Mouse (Mus musculus) heart, embryonic 11.5 days (tissue): ENCODE results near the gene Gorab. TPM values are rescaled to one million over a fixed set of nuclear protein-coding genes. Genes with fewer than 3 reads are reported as not detected.

ENCODE experiments used
- ATAC-seq: fragments of 200-750 bp; cut with Nextera tagmentation; replicated peaks from 2 replicates; pipeline ENCODE4 v1.8.0; 2017; ENCODE audit warnings: moderate library complexity; ENCODE audit not compliant: insufficient number of reproducible peaks, low FRiP score, low TSS enrichment
- H3K27ac ChIP-seq: fragments of 300-500 bp; sonication (generic); 2 replicates; pipeline ENCODE4 v1.5.1; 2014; ENCODE audit warnings: mild to moderate bottlenecking, low read depth, low read length
- H3K27me3 ChIP-seq: fragments of 300-500 bp; sonication (generic); 2 replicates; pipeline ENCODE4 v1.6.1; 2014; ENCODE audit warnings: mild to moderate bottlenecking, low read length, mixed read lengths; ENCODE audit not compliant: control insufficient read depth, insufficient read depth
- H3K36me3 ChIP-seq: fragments of 300-500 bp; sonication (generic); 2 replicates; pipeline ENCODE4 v1.6.1; 2014; ENCODE audit warnings: mild to moderate bottlenecking, low read length, moderate library complexity, mixed read lengths; ENCODE audit not compliant: control insufficient read depth, insufficient read depth
- H3K4me1 ChIP-seq: fragments of 300-500 bp; sonication (generic); 2 replicates; pipeline ENCODE4 v1.6.1; 2014; ENCODE audit warnings: low read length; ENCODE audit not compliant: control insufficient read depth, insufficient read depth
- H3K4me2 ChIP-seq: fragments of 300-500 bp; sonication (generic); 2 replicates; pipeline ENCODE4 v1.6.1; 2014; ENCODE audit warnings: mild to moderate bottlenecking, moderate library complexity
- H3K4me3 ChIP-seq: fragments of 300-500 bp; sonication (generic); 2 replicates; pipeline ENCODE4 v1.5.1; 2014; ENCODE audit warnings: low read depth, low read length
- H3K9ac ChIP-seq: fragments of 300-500 bp; sonication (generic); 2 replicates; pipeline ENCODE4 v1.6.1; 2014; ENCODE audit warnings: mild to moderate bottlenecking, low read depth, low read length, moderate library complexity
- H3K9me3 ChIP-seq: fragments of 300-500 bp; sonication (generic); replicated peaks from 2 replicates; pipeline ENCODE4 v1.6.1; 2016; ENCODE audit warnings: low read length; ENCODE audit not compliant: control insufficient read depth
- WGBS: fragments of 180-500 bp; shearing (Covaris S2); extraction: QIAGEN DNeasy Blood & Tissue Kit; methylation state at CpG from one replicate; pipeline ENCODE4 v1.1.7; 2014; ENCODE audit not compliant: insufficient replicate concordance; 5-methylcytosine and 5-hydroxymethylcytosine counted together
- polyA plus RNA-seq: library from polyadenylated mRNA; unstranded; fragments of >200 nt; fragmentation: Nextera tagmentation; extraction: Ambion mirVana; gene quantifications from 2 replicates; pipeline ENCODE4 v1.2.1, GENCODE M21; 2014

Gorab gene
- polyA plus RNA-seq, 1 experiment from 2014 or later, result 10.8 TPM

- H3K4me1 ChIP-seq, result no peaks in the 10 kb centered on the region
- 71% methylated on average over 5 of the region's 5 CpGs for WGBS
- no peak overlapping the region for H3K27ac ChIP-seq
- no peaks in the 10 kb centered on the region for H3K9me3 ChIP-seq
- no peak for ATAC-seq
- no peak overlapping the region for H3K4me3 ChIP-seq
- H3K27me3 ChIP-seq, result no peaks in the 10 kb centered on the region
- no peaks in the 10 kb centered on the region for H3K36me3 ChIP-seq
- H3K4me2 ChIP-seq, result no peak overlapping the region
- H3K9ac ChIP-seq, result no peak overlapping the region
These were observed 57.9 kb downstream of the Gorab start for GRCm38 (mm10) chr1:163345541-163345940.

- Histone ChIP-seq H3K27me3 (no peaks in the 10 kb centered on the region), H3K4me1 (no peaks in the 10 kb centered on the region), H3K27ac (no peak overlapping the region), H3K36me3 (no peaks in the 10 kb centered on the region), H3K9me3 (no peaks in the 10 kb centered on the region), H3K4me2 (no peak overlapping the region), H3K9ac (no peak overlapping the region), H3K4me3 (no peak overlapping the region)
- no peak for ATAC-seq
- WGBS, result 23% methylated on average over 1 of the region's 1 CpGs
These were observed 58.5 kb downstream of the Gorab start for GRCm38 (mm10) chr1:163344931-163345330.

DNA sequence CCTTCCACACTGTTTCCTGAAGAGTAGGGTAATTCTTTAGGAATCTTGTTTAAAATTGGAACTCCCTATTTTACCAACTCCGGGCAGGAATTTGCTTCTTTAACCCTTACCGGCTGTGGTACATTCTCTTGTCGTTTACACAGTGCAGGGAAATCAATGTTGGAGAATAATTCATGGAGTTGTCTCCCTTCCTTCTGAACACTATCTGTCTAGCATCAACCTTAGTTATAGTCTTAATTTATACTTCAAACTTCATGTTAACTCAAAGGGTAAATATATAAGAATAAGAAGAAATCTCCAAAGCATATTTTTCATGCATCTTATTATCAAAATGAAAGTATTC lies 64.3 kb downstream of the Gorab start:
- Histone ChIP-seq H3K9me3 (no peaks in the 10 kb centered on the region), H3K4me1 (no peaks in the 10 kb centered on the region), H3K9ac (no peak overlapping the region), H3K4me2 (no peak overlapping the region), H3K36me3 (no peaks in the 10 kb centered on the region), H3K4me3 (no peak overlapping the region), H3K27ac (no peak overlapping the region), H3K27me3 (no peaks in the 10 kb centered on the region)
- WGBS, result 70% methylated on average over 3 of the region's 3 CpGs
- no peak for ATAC-seq

GRCm38 (mm10) chr1:163338525-163339218 lies 64.8 kb downstream of the Gorab start:
- no peaks in the 10 kb centered on the region for H3K27me3 ChIP-seq
- H3K4me1 ChIP-seq, result no peaks in the 10 kb centered on the region
- H3K4me3 ChIP-seq, result no peak overlapping the region
- no peak overlapping the region for H3K4me2 ChIP-seq
- ATAC-seq, result no peak
- no peaks in the 10 kb centered on the region for H3K36me3 ChIP-seq
- no peak overlapping the region for H3K27ac ChIP-seq
- H3K9me3 ChIP-seq, result no peaks in the 10 kb centered on the region
- no peak overlapping the region for H3K9ac ChIP-seq
- 71% methylated on average over 7 of the region's 7 CpGs for WGBS

DNA sequence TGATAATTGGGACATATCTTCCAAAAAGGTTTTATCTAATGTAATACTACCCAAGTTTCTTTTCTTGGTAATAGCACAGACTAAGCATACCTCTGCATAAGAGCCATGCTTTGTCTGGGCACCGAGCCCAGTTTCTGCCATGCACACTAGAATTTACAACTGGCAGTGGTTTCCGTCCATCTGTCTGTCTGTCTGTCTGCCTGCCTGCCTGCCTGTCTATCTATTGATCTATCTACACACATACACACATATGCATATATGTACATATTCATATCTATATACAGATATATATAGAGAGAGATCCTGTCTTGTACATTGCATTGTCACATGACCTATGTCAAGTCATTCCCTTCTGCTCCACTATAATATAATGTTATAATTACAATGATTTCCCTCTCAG lies 65.6 kb downstream of the Gorab start:
- no peaks in the 10 kb centered on the region for H3K36me3 ChIP-seq
- no peak overlapping the region for H3K27ac ChIP-seq
- no peaks in the 10 kb centered on the region for H3K9me3 ChIP-seq
- no peaks in the 10 kb centered on the region for H3K27me3 ChIP-seq
- no peak overlapping the region for H3K4me3 ChIP-seq
- no peak overlapping the region for H3K4me2 ChIP-seq
- H3K4me1 ChIP-seq, result no peaks in the 10 kb centered on the region
- 78% methylated on average over 2 of the region's 2 CpGs for WGBS
- no peak overlapping the region for H3K9ac ChIP-seq
- ATAC-seq, result no peak

Other genes starting within 250 kb of the Gorab start
- gene Prrx1, start 90.0 kb downstream of the Gorab start, polyA plus RNA-seq, result 9.1 and 9.7 TPM in 2 replicates